Mouse (Mus musculus): Measurements from ENCODE around the gene Ptrh1. TPM values are rescaled to one million over a fixed set of nuclear protein-coding genes. Genes with fewer than 3 reads are reported as not detected.

Gene Ptrh1
- polyA plus RNA-seq, 1 experiment from 2014 or later, result 5.6 TPM

DNA sequence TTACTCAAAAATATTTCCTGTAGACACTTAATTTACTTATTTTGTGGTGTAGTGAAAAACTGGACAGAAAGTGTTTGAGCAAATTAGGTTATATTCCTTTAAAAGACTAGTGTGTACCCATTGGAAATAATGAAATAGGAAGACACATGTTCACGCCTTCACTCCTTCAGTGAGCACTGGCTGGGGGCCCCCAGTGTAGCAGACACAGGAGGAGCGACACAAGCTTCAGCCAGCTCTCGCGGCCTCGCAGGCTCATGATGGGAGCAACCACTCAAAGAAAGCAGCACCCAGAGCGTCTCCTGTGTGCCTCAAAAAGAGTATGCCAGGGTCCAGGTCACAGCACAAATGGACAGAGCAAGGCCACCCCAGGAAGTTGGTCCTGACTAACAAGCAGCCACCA, 50.2 kb downstream of the Ptrh1 start:
- 89% methylated on average over 6 of the region's 6 CpGs for WGBS

More for the DNA sequence above, 50.2 kb downstream of the Ptrh1 start:
- no peaks in the 10 kb centered on the region for H3K36me3 ChIP-seq (ENCODE audit: control insufficient read depth, insufficient read depth, low read length)
- H3K27ac ChIP-seq (ENCODE audit: low read length), result no peak overlapping the region
- H3K9ac ChIP-seq (replicated peaks; ENCODE audit: low read depth, low read length), result no peak overlapping the region
- H3K9me3 ChIP-seq (ENCODE audit: control insufficient read depth, low read depth, low read length), result no peaks in the 10 kb centered on the region
- no peaks in the 10 kb centered on the region for H3K27me3 ChIP-seq (ENCODE audit: control insufficient read depth, insufficient read depth, low read length)
- ATAC-seq (ENCODE audit: insufficient number of reproducible peaks, insufficient read depth, low FRiP score, low read depth), result no peak
- 0 out of 2 replicates have a peak, but pooled peaks cover 10% of the 10 kb centered on the region for H3K4me1 ChIP-seq (ENCODE audit: control insufficient read depth, insufficient read depth, low read length)
- H3K4me2 ChIP-seq (replicated peaks; ENCODE audit: low read depth, low read length), result no peak overlapping the region
- H3K4me3 ChIP-seq (ENCODE audit: low read depth, low read length), result no peak overlapping the region

Other genes starting within 250 kb of the Ptrh1 start
- 10.6 and 14.0 TPM in 2 replicates for gene Fam102a, start 240.5 kb upstream of the Ptrh1 start, polyA plus RNA-seq (2014; fragmentation: Nextera tagmentation; extraction: Ambion mirVana)
- gene Dpm2, start 204.9 kb upstream of the Ptrh1 start, polyA plus RNA-seq (2014; fragmentation: Nextera tagmentation; extraction: Ambion mirVana), result 122 TPM in 2 replicates
- gene Pip5kl1, start 201.0 kb upstream of the Ptrh1 start, polyA plus RNA-seq (2014; fragmentation: Nextera tagmentation; extraction: Ambion mirVana), result 0.46 and 1.4 TPM in 2 replicates
- gene 9430097D07Rik, start 200.1 kb upstream of the Ptrh1 start, polyA plus RNA-seq (2014; fragmentation: Nextera tagmentation; extraction: Ambion mirVana), result 0.22 TPM in 1 of 2 replicates, not detected in the other
- gene St6galnac4, start 188.7 kb upstream of the Ptrh1 start, polyA plus RNA-seq (2014; fragmentation: Nextera tagmentation; extraction: Ambion mirVana), result 17.0 and 18.1 TPM in 2 replicates
- 7.4 and 7.9 TPM in 2 replicates for gene St6galnac6, start 176.1 kb upstream of the Ptrh1 start, polyA plus RNA-seq (2014; fragmentation: Nextera tagmentation; extraction: Ambion mirVana)
- 16.7 and 17.1 TPM in 2 replicates for gene Ak1, start 154.0 kb upstream of the Ptrh1 start, polyA plus RNA-seq (2014; fragmentation: Nextera tagmentation; extraction: Ambion mirVana)
- 49.1 and 54.5 TPM in 2 replicates for gene Eng, start 129.2 kb upstream of the Ptrh1 start, polyA plus RNA-seq (2014; fragmentation: Nextera tagmentation; extraction: Ambion mirVana)
- 25.9 and 27.1 TPM in 2 replicates for gene Fpgs, start 71.6 kb upstream of the Ptrh1 start, polyA plus RNA-seq (2014; fragmentation: Nextera tagmentation; extraction: Ambion mirVana)
- gene Cdk9, start 62.7 kb upstream of the Ptrh1 start, polyA plus RNA-seq (2014; fragmentation: Nextera tagmentation; extraction: Ambion mirVana), result 78.6 and 80.8 TPM in 2 replicates
- 28.2 and 28.4 TPM in 2 replicates for gene Sh2d3c, start 54.7 kb upstream of the Ptrh1 start, polyA plus RNA-seq (2014; fragmentation: Nextera tagmentation; extraction: Ambion mirVana)
- gene 6330409D20Rik, start 34.8 kb upstream of the Ptrh1 start, polyA plus RNA-seq (2014; fragmentation: Nextera tagmentation; extraction: Ambion mirVana), result 0.67 and 0.77 TPM in 2 replicates
- 71.3 and 75.7 TPM in 2 replicates for gene Tor2a, start 18.6 kb upstream of the Ptrh1 start, polyA plus RNA-seq (2014; fragmentation: Nextera tagmentation; extraction: Ambion mirVana)
- 0.13 and 0.64 TPM in 2 replicates for gene Ttc16, start 153 bp upstream of the Ptrh1 start, polyA plus RNA-seq (2014; fragmentation: Nextera tagmentation; extraction: Ambion mirVana)
- gene Cfap157, start 8.6 kb downstream of the Ptrh1 start, polyA plus RNA-seq (2014; fragmentation: Nextera tagmentation; extraction: Ambion mirVana), result 0.21 and 0.75 TPM in 2 replicates
- 22.6 and 23.5 TPM in 2 replicates for gene Stxbp1, start 71.5 kb downstream of the Ptrh1 start, polyA plus RNA-seq (2014; fragmentation: Nextera tagmentation; extraction: Ambion mirVana)
- gene Fam129b, start 100.3 kb downstream of the Ptrh1 start, polyA plus RNA-seq (2014; fragmentation: Nextera tagmentation; extraction: Ambion mirVana), result 31.9 and 34.7 TPM in 2 replicates
- gene Rpl12, start 185.8 kb downstream of the Ptrh1 start, polyA plus RNA-seq (2014; fragmentation: Nextera tagmentation; extraction: Ambion mirVana), result 232 and 269 TPM in 2 replicates
- 7.8 and 8.8 TPM in 2 replicates for gene Lrsam1, start 185.8 kb downstream of the Ptrh1 start, polyA plus RNA-seq (2014; fragmentation: Nextera tagmentation; extraction: Ambion mirVana)
- 12.1 and 14.0 TPM in 2 replicates for gene Slc2a8, start 206.3 kb downstream of the Ptrh1 start, polyA plus RNA-seq (2014; fragmentation: Nextera tagmentation; extraction: Ambion mirVana)